Mouse (Mus musculus): ENCODE measurements at regions not wholly inside any gene's neighbourhood (a gene's known extent, or its start where the extent isn't known, plus 50 kb on each side); places are given as distances from the start of the nearest gene placed in this dataset.

- 53% methylated on average over 7 of the region's 7 CpGs for WGBS
- no peak overlapping the region for H3K4me2 ChIP-seq (ENCODE audit: low read length)
- ATAC-seq (ENCODE audit: insufficient number of reproducible peaks, insufficient read depth, low FRiP score, low read depth), result no peak
- H3K27me3 ChIP-seq (ENCODE audit: control insufficient read depth, insufficient read depth, low read length), result no peaks in the 10 kb centered on the region
- H3K27ac ChIP-seq (replicated peaks in 1 of 2; ENCODE audit: control insufficient read depth in 1 of 2, insufficient read depth in 1 of 2, low read depth in 2 of 2, low read length in 2 of 2), result no peak overlapping the region
- H3K4me3 ChIP-seq (ENCODE audit: control insufficient read depth in 1 of 2, insufficient read depth in 1 of 2, low read depth in 1 of 2, low read length in 2 of 2), result no peak overlapping the region
- H3K9me3 ChIP-seq (ENCODE audit: control insufficient read depth, low read length), result no peaks in the 10 kb centered on the region
- no peaks in the 10 kb centered on the region for H3K36me3 ChIP-seq (ENCODE audit: control insufficient read depth, insufficient read depth, low read length)
- peaks cover 19 to 31% of the 10 kb centered on the region in 2 experiments for H3K4me1 ChIP-seq (ENCODE audit: control insufficient read depth in 2 of 2, insufficient read depth in 2 of 2, low read length in 2 of 2)
- H3K9ac ChIP-seq (ENCODE audit: low read length), result no peak overlapping the region
Measured at GRCm38 (mm10) chr5:64704144-64704543, 99.0 kb upstream of the Klf3 start.

GRCm38 (mm10) chr5:64706586-64706985, 96.6 kb upstream of the Klf3 start:
- WGBS, result 70% methylated on average over 3 of the region's 3 CpGs
- Histone ChIP-seq H3K27me3 (ENCODE audit: control insufficient read depth, insufficient read depth, low read length) (no peaks in the 10 kb centered on the region), H3K4me3 (ENCODE audit: control insufficient read depth in 1 of 2, insufficient read depth in 1 of 2, low read depth in 1 of 2, low read length in 2 of 2) (no peak overlapping the region), H3K9me3 (ENCODE audit: control insufficient read depth, low read length) (no peaks in the 10 kb centered on the region), H3K9ac (ENCODE audit: low read length) (no peak overlapping the region), H3K27ac (replicated peaks in 1 of 2; ENCODE audit: control insufficient read depth in 1 of 2, insufficient read depth in 1 of 2, low read depth in 2 of 2, low read length in 2 of 2) (no peak overlapping the region), H3K4me1 (ENCODE audit: control insufficient read depth in 2 of 2, insufficient read depth in 2 of 2, low read length in 2 of 2) (peaks cover 14 to 25% of the 10 kb centered on the region in 2 experiments), H3K36me3 (ENCODE audit: control insufficient read depth, insufficient read depth, low read length) (no peaks in the 10 kb centered on the region), H3K4me2 (ENCODE audit: low read length) (no peak overlapping the region)
- no peak for ATAC-seq (ENCODE audit: insufficient number of reproducible peaks, insufficient read depth, low FRiP score, low read depth)

DNA sequence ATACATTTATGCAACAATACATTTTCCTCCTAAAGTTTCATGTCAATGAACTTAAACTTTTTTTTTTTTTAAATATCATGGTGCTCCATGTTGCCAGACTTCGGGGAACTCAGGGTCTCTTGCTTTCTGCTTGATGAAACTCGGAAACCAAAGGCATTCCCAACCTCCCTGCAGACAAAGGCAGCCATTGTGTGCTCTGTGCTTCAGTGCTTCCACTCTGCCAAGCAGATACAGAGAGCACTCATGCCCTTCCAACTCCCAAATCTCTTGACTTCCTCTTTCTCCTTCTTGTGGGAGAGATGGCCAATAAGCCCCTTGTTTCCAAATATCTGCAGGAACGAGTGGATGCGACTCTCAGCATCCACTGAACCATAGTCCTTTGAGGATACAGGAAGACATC, 94.0 kb upstream of the Klf3 start:
- H3K9ac ChIP-seq (ENCODE audit: low read length), result no peak overlapping the region
- ATAC-seq (ENCODE audit: insufficient number of reproducible peaks, insufficient read depth, low FRiP score, low read depth), result no peak
- no peak overlapping the region; a peak in 1 of 4 replicates for H3K27ac ChIP-seq (replicated peaks in 1 of 2; ENCODE audit: control insufficient read depth in 1 of 2, insufficient read depth in 1 of 2, low read depth in 2 of 2, low read length in 2 of 2)
- H3K4me1 ChIP-seq (ENCODE audit: control insufficient read depth in 2 of 2, insufficient read depth in 2 of 2, low read length in 2 of 2), result peaks cover under 1 to 4% of the 10 kb centered on the region in 2 experiments; a peak in 2 of 4 replicates
- H3K9me3 ChIP-seq (ENCODE audit: control insufficient read depth, low read length), result no peaks in the 10 kb centered on the region
- H3K36me3 ChIP-seq (ENCODE audit: control insufficient read depth, insufficient read depth, low read length), result no peaks in the 10 kb centered on the region
- H3K4me3 ChIP-seq (ENCODE audit: control insufficient read depth in 1 of 2, insufficient read depth in 1 of 2, low read depth in 1 of 2, low read length in 2 of 2), result no peak overlapping the region
- no peak overlapping the region for H3K4me2 ChIP-seq (ENCODE audit: low read length)
- no peaks in the 10 kb centered on the region for H3K27me3 ChIP-seq (ENCODE audit: control insufficient read depth, insufficient read depth, low read length)
- 57% methylated on average over 4 of the region's 4 CpGs for WGBS

DNA sequence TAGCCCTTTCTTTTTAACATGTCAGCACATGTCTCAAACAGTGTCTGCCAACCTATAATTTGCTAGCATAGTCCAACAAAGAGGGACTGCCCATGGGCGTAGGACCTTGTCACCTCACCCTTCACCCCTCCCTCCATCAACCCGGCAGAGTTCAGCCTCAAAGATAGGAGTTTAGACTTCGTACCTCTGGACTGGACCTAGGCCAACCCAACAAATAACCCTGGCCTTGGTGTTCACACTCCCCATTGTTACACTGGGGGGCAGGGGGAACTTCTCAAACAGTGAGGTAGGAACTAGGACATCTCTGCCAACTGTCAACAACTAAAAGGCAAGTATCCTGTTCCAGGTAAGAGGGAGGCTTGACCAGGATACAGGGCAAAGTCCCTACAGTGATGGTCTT, 93.0 kb upstream of the Klf3 start:
- no peaks in the 10 kb centered on the region for H3K9me3 ChIP-seq (ENCODE audit: control insufficient read depth, low read length)
- 57% methylated on average over 3 of the region's 3 CpGs for WGBS

DNA sequence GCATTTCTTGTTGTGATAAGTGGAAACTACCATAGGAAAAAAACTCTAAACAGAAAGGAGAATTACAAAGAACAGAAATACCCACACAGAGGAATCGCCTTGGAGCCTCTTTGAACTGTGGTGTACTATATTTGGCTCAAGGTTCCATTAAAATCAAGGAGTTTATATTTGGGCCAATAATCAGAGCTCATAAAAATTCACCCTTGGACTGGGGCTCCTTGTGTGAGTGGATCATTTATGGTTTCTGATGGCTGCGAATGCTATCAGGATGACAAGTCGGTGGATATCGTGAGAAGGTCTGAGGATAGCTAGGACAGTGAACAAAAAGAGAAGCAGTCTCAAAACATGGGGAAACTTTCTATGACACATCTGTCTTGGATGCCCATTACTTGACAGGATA, 92.2 kb upstream of the Klf3 start:
- Histone ChIP-seq H3K9ac (ENCODE audit: low read length) (no peak overlapping the region), H3K9me3 (ENCODE audit: control insufficient read depth, low read length) (no peaks in the 10 kb centered on the region), H3K4me1 (ENCODE audit: control insufficient read depth in 2 of 2, insufficient read depth in 2 of 2, low read length in 2 of 2) (no peaks in the 10 kb centered on the region), H3K36me3 (ENCODE audit: control insufficient read depth, insufficient read depth, low read length) (no peaks in the 10 kb centered on the region), H3K4me2 (ENCODE audit: low read length) (no peak overlapping the region), H3K4me3 (ENCODE audit: control insufficient read depth in 1 of 2, insufficient read depth in 1 of 2, low read depth in 1 of 2, low read length in 2 of 2) (no peak overlapping the region), H3K27me3 (ENCODE audit: control insufficient read depth, insufficient read depth, low read length) (no peaks in the 10 kb centered on the region), H3K27ac (replicated peaks in 1 of 2; ENCODE audit: control insufficient read depth in 1 of 2, insufficient read depth in 1 of 2, low read depth in 2 of 2, low read length in 2 of 2) (no peak overlapping the region)
- WGBS, result 89% methylated on average over 4 of the region's 4 CpGs
- ATAC-seq (ENCODE audit: insufficient number of reproducible peaks, insufficient read depth, low FRiP score, low read depth), result no peak

More for the DNA sequence above, 93.0 kb upstream of the Klf3 start:
- no peak overlapping the region for H3K4me2 ChIP-seq (ENCODE audit: low read length)
- no peak overlapping the region for H3K27ac ChIP-seq (replicated peaks in 1 of 2; ENCODE audit: control insufficient read depth in 1 of 2, insufficient read depth in 1 of 2, low read depth in 2 of 2, low read length in 2 of 2)
- H3K36me3 ChIP-seq (ENCODE audit: control insufficient read depth, insufficient read depth, low read length), result no peaks in the 10 kb centered on the region
- H3K27me3 ChIP-seq (ENCODE audit: control insufficient read depth, insufficient read depth, low read length), result no peaks in the 10 kb centered on the region
- no peaks in the 10 kb centered on the region for H3K4me1 ChIP-seq (ENCODE audit: control insufficient read depth in 2 of 2, insufficient read depth in 2 of 2, low read length in 2 of 2)
- no peak overlapping the region for H3K4me3 ChIP-seq (ENCODE audit: control insufficient read depth in 1 of 2, insufficient read depth in 1 of 2, low read depth in 1 of 2, low read length in 2 of 2)
- no peak for ATAC-seq (ENCODE audit: insufficient number of reproducible peaks, insufficient read depth, low FRiP score, low read depth)
- H3K9ac ChIP-seq (ENCODE audit: low read length), result no peak overlapping the region

DNA sequence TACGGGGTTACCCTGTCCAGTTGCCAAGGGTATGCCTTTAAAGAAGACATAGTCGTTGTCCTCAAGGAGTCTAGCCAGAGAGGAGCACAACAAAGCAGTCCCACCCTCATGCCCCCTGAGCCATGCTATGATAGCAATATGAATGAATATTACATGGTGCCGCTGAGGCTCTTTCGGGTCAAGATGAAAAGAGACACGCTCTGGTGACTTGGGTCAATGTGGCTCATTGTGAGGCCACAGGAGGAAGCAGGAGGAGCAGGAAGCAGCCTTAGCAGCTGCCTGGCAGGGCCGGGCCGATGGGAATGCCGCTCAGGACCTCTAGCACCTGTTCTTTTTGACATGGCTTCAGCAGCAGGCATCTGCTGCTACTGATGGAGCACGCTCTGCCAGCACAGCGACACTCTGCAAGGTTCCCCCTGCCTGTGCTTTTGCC, 89.0 kb upstream of the Klf3 start:
- ATAC-seq (ENCODE audit: insufficient number of reproducible peaks, insufficient read depth, low FRiP score, low read depth), result no peak

DNA sequence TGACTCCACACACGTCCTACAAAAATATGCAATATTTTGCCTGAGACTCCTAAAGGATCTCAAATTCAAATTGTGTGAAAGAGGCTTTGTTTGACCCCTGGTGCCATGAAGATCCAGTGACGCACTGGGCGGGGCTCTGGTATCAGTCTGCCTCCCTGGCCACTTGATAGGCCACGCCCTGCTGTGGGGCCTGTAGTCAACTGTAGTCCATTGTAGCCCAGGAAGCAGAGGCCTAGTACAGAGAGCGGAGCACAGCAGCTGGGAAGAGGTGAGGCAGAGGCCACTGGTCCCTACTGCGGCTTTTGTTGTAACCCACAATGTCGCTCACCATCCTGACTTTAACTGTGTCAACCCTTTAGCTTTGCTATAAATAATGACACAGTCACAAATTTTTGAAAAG, 88.5 kb upstream of the Klf3 start:
- ATAC-seq (ENCODE audit: insufficient number of reproducible peaks, insufficient read depth, low FRiP score, low read depth), result no peak
- no peak overlapping the region for H3K9ac ChIP-seq (ENCODE audit: low read length)
- WGBS, result 68% methylated on average over 7 of the region's 7 CpGs
- no peaks in the 10 kb centered on the region for H3K27me3 ChIP-seq (ENCODE audit: control insufficient read depth, insufficient read depth, low read length)
- no peaks in the 10 kb centered on the region for H3K4me1 ChIP-seq (ENCODE audit: control insufficient read depth in 2 of 2, insufficient read depth in 2 of 2, low read length in 2 of 2)
- H3K36me3 ChIP-seq (ENCODE audit: control insufficient read depth, insufficient read depth, low read length), result no peaks in the 10 kb centered on the region
- no peaks in the 10 kb centered on the region for H3K9me3 ChIP-seq (ENCODE audit: control insufficient read depth, low read length)
- H3K4me3 ChIP-seq (ENCODE audit: control insufficient read depth in 1 of 2, insufficient read depth in 1 of 2, low read depth in 1 of 2, low read length in 2 of 2), result no peak overlapping the region
- no peak overlapping the region for H3K4me2 ChIP-seq (ENCODE audit: low read length)
- no peak overlapping the region for H3K27ac ChIP-seq (replicated peaks in 1 of 2; ENCODE audit: control insufficient read depth in 1 of 2, insufficient read depth in 1 of 2, low read depth in 2 of 2, low read length in 2 of 2)

More for the DNA sequence above, 89.0 kb upstream of the Klf3 start:
- Histone ChIP-seq H3K36me3 (ENCODE audit: control insufficient read depth, insufficient read depth, low read length) (no peaks in the 10 kb centered on the region), H3K27me3 (ENCODE audit: control insufficient read depth, insufficient read depth, low read length) (no peaks in the 10 kb centered on the region), H3K9me3 (ENCODE audit: control insufficient read depth, low read length) (no peaks in the 10 kb centered on the region), H3K4me2 (ENCODE audit: low read length) (no peak overlapping the region), H3K4me3 (ENCODE audit: control insufficient read depth in 1 of 2, insufficient read depth in 1 of 2, low read depth in 1 of 2, low read length in 2 of 2) (no peak overlapping the region), H3K4me1 (ENCODE audit: control insufficient read depth in 2 of 2, insufficient read depth in 2 of 2, low read length in 2 of 2) (no peaks in the 10 kb centered on the region), H3K27ac (replicated peaks in 1 of 2; ENCODE audit: control insufficient read depth in 1 of 2, insufficient read depth in 1 of 2, low read depth in 2 of 2, low read length in 2 of 2) (no peak overlapping the region), H3K9ac (ENCODE audit: low read length) (no peak overlapping the region)
- WGBS, result 80% methylated on average over 10 of the region's 10 CpGs

- H3K27ac ChIP-seq (replicated peaks in 1 of 2; ENCODE audit: control insufficient read depth in 1 of 2, insufficient read depth in 1 of 2, low read depth in 2 of 2, low read length in 2 of 2), result no peak overlapping the region; a peak in 1 of 4 replicates
- no peak for ATAC-seq (ENCODE audit: insufficient number of reproducible peaks, insufficient read depth, low FRiP score, low read depth)
- WGBS, result 66% methylated on average over 4 of the region's 4 CpGs
Measured at GRCm38 (mm10) chr5:64716551-64716950, 86.6 kb upstream of the Klf3 start.

More at GRCm38 (mm10) chr5:64716551-64716950, 86.6 kb upstream of the Klf3 start:
- no peak overlapping the region for H3K9ac ChIP-seq (ENCODE audit: low read length)
- no peaks in the 10 kb centered on the region for H3K9me3 ChIP-seq (ENCODE audit: control insufficient read depth, low read length)
- H3K4me3 ChIP-seq (ENCODE audit: control insufficient read depth in 1 of 2, insufficient read depth in 1 of 2, low read depth in 1 of 2, low read length in 2 of 2), result no peak overlapping the region
- H3K4me1 ChIP-seq (ENCODE audit: control insufficient read depth in 2 of 2, insufficient read depth in 2 of 2, low read length in 2 of 2), result no peaks in the 10 kb centered on the region
- H3K4me2 ChIP-seq (ENCODE audit: low read length), result no peak overlapping the region
- no peaks in the 10 kb centered on the region for H3K27me3 ChIP-seq (ENCODE audit: control insufficient read depth, insufficient read depth, low read length)
- no peaks in the 10 kb centered on the region for H3K36me3 ChIP-seq (ENCODE audit: control insufficient read depth, insufficient read depth, low read length)
